Mouse (Mus musculus) kidney, postnatal 10 days (tissue): ENCODE data around the gene F10.

ENCODE experiments used
- DNase-seq: peaks from one replicate; pipeline ENCODE4 v3.0.0; 2021; ENCODE audit warnings: mixed read lengths

F10 gene

DNA sequence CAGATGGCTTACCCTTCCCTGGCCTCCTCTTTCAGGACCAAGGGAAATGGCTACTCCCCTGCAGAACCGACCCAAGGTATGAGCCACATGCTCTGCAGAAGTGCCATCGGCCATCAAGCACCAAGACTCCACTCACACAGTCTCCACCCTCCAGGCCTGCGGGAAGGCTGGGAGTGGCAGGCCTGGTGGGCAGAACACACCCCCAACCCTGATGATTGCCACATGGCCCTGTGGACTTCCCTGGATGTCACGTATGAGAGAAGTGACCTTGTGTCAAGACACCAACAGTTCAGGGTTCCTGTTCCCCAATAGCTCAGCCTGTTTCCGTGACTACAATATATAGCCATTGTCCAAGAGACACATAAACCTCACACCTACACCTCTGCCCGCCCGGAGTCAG is at the start of gene F10:
Gene F10 (plus strand): TSS at position 294 of the 400 bp plus-strand sequence.
- DNase-seq, result no peak

DNA sequence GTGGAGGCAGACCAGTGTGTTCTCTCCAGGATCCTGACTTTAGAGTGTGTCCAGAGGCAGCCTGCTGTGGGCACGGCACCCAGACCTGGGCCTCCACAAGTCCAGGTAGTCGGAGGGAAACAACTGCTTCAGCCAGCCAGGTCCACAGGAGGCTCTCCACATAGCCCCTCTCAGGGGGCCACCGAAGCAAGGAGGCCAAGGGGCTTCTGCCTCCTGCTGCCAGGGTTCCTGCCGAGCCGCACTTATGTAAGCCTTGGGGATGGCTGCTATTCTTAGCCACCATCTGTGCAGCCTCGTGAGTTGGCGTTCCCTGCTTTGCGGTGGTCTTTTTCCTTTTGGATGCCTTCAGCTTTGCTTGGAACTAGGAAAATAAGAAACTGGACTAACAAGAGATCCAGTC is 49.5 kb upstream of the F10 start:
- DNase-seq, result no peak

DNA sequence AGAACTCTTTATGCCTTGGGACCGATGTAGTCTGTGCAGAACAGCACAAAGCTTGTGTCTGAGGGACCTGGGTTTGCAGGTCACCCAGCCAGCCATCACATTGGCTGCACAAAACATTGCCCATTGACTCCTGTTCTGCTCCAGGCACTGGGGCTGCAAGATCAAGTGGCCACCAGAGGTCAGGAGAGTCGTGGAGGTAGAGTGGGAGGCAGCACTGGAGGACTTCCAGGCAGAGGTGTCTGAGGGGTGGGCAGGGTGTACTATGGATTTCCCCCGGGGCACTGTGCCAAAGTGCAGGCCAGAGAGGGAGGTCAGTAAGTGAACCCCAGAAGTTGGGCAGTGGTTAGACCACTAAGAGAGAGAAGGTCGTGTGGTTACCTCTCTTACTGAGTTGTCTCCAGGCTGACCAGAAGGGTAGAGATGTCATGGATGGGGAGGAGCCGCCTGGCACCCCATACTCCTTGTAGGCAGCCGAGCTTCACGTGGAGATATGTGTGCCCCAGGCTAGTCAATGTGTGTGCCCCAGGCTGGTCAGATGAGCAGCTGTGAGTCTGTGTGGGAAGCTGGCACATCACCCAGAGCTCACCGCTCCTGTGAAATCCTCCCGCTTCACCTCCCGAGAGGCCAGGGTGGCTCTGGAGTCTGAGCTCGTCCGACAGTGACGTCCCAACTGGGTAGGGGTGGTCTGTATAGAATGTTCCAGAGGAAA is 48.2 kb upstream of the F10 start:
- no peak for DNase-seq

DNA sequence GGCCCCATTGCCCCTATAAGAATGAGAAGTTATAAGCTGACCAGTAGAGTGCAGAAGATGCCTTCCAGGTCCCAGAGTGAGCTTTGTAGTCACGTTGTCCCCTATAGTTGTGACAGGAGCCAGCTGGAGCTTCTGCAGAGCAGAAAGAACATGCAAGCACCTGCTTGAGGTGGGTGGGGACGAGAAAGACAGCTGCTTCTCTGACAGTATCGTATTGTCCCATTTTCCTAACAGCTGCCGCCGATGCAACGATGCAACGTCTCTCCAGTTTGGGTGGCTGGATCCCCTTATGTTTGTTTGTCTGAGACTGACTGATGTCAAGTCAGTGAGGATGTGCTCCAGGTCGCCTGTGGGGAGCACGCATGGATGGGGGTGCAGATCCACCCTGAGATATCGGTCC is 45.7 kb upstream of the F10 start:
- DNase-seq, result no peak

DNA sequence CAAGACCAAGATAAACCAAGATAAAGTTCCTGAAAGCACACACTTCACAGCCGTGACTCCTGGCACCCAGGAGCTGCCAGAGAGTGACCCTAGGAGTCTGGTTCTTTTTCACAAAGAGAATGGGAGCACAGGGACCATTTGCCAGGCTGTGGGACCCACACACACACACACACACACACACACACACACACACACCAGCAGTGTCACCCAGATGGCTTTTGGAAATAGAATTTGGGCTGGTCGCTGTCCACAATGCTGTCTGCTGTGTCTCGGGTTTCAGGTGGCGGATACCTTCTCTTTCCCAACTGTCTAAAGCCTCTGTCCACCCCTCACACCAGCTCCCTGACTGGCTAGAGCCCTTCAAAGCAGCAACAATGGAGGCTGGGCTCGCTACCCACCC is 42.6 kb upstream of the F10 start:
- no peak for DNase-seq

DNA sequence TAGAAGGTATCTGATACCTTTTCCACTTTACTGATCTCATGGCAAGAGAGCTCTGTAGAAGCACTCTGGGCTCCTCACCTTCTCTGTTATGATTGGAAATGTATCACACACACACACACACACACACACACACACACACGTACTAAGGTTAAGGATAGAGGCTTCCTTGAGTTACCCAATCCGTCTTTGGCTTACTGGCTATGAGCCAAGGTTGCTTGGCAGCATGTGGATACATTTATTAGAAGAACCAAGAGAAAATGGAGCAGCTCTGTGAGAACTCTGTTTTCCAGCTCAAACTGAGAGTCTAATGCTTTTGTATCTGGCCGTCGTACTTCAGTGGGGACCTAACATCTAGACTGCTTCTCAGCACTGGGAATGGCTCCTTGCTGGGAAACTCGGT is 41.6 kb upstream of the F10 start:
- DNase-seq, result no peak

DNA sequence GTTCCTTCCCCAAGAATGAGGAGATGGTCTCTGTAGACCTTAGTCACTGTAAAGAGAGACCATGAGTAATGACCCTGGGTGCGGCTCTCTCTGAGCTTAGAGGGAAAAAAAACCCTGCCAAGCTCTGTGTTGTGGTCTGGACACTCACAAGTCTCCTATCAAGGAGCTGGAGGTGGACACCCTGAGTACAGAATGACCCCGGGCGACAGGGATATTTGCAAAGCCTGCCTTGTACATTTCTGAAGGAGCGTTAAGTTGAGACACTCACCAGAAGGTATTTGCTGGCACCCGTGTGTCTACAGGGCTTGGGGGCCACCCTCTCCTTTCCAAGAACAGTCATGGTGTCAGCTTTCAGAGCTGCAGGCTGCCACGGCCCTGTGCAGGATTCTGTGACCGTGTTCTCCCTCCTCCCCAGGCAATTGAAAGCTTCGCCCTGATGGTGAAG is 40.3 kb upstream of the F10 start:
- DNase-seq, result no peak

DNA sequence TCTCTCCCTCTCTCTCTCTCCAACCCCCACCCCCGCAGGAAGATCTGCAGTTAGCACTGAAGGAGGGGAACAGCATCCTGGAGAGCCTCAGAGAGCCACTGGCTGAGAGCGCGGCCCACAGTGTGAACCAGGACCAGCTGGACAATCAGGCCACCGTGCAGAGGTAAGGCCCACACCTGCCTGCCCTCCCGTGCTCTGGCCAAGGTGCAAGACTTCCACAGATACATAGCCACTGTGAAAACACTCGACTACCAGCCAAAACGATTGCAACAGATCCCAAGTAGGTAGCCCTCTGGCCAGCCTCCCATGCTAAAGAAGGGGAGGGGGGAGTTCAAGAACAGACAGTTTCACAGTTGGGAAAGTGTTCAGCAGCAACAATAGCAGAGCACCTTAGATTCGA is 38.8 kb upstream of the F10 start:
- DNase-seq, result no peak

DNA sequence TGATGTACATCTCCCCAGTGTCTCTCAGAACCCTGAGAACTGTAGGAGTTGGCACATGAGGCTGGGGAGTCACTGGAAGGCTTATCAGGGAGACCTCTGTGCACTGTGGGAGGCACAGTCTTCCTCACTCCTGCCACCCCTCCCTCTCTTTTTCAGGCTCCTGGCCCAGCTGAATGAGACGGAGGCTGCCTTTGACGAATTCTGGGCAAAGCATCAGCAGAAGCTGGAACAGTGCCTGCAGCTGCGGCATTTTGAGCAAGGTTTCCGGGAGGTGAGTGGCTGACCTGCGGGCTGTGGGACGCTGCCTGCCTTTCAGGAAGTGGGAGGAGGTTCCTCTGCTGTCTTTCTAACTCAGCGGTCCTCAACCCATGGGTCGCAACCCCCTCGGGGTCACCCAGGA is 37.3 kb upstream of the F10 start:
- peak; percentile 33 for DNase-seq

DNA sequence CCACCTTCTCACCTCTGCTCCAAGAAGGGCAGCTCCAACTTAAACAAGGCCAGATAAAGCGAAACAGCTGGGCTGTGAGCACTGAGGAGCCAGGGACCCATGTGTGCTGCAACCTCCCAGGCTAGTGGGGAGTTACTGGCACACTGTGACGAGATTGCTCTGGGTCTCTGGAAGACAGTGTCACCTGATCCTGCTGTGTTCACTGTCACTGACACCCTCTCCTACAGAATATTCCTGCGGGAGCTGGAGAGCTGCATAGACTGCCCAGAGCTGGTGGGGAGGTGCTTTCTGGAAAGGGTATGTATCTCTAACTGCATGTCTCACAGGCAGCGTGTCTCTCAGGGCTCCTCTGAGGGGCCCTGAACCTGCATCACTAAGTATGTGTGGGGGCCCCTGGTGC is 29.6 kb upstream of the F10 start:
- DNase-seq, result no peak

DNA sequence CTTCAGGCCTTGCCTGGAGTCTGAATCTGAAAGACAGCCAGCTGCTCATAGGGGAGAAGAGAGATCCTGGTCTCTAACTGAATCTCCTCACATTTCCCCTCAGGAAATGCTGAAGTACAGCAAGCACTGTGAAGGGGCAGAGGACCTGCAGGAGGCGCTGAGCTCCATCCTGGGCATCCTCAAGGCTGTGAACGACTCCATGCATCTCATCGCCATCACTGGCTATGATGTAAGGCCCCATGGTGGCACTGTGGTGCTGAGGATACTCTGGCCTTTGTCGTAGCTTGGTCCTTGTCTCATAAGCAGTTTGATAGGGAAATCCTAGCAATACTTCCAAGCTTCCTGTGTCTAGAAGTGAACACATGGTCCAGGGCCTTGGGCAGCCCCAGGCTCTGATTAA is 26.8 kb upstream of the F10 start:
- no peak for DNase-seq

DNA sequence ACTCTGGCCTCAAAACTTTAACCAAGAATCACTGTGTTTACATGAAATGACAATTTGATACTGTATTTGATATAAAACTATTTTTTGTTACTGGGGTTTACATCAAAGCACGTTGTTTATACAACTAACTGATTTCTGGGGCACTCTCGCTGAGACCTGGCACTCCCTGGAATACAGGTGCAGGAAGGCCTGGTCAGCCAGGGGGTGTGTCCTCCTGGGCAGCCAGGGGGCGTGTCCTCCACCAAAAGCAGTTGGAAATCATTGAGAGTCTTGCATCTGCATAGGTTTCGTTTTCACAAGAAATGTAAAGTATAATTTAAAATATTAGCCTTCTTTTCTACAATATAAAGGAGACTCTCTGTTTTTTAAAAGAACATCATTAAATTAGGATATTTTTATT is 17.5 kb upstream of the F10 start:
- DNase-seq, result no peak

DNA sequence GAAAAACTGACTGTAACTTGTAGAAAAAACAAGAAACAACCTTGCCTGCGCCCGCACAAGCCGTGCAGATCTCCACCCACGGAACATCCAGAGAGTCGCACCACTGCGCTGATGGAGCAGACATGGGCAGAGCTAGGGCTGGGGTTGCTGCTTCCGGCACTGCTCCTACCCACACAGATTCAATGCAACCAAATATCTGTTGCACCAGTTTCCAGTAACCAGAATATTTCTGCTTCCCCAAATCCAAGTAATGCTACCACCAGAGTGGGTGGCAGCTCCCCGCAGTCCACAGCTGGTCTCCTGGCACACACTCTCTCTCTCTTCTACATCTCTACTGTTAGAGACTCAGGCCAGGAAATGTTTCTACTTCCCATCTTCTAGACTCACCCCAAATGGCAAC is 15.3 kb upstream of the F10 start:
- no peak for DNase-seq

DNA sequence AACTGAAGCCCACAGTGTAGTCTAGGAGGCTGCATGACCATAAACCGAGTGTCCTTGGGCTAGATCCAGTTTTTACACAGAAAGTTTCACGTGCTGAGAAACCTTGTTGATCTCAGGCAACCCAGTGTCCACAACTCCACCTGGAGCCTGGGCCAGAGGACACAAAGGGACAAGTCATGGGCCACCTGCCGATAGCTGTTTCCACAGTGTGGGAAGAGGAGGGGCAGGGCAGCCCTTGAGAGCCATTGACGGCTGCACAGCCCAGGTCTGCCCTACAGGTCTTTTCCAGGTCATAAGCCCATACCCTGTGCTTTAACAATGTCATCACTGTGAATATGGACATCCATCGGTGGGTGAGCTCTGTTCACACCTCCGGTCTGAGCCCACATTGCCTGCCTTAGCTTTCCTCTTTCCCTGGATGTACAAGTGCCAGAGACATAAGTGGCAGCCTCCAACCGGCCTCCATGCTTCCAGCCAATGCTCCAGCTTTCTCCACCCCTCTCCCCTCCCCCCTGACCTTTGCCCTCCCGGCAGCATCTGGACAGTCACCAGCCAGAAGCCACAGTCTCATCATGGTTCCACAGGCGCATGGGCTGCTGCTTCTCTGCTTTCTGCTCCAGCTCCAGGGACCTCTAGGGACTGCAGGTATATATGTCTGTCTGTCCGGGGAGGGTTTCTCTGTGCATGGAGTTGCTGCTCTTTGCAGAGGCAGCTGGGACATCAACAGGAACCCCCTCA is 11.5 kb upstream of the F10 start, which contains the start of gene F7:
Gene F7 (plus strand): TSS at position 548 of the 738 bp plus-strand sequence.
- DNase-seq, result peak; percentile 58

DNA sequence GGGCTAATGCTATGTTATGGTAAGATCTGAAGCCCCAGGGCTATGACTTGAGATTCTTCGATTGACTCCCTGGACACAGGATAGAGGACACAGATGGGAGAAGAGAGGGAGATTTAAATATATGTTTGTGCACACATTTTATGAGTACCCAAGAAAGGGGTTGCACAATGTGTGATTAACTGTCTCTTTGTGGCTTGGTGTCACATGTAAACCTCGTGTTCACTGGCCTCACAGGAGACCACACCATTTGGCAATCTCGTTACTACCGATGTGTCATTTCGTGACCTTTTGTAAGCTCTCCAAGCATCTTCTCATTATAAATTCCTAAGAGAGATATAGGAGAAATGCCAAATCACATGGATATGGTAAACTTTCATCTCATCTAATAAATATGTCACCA is 9.5 kb upstream of the F10 start:
- DNase-seq, result no peak

DNA sequence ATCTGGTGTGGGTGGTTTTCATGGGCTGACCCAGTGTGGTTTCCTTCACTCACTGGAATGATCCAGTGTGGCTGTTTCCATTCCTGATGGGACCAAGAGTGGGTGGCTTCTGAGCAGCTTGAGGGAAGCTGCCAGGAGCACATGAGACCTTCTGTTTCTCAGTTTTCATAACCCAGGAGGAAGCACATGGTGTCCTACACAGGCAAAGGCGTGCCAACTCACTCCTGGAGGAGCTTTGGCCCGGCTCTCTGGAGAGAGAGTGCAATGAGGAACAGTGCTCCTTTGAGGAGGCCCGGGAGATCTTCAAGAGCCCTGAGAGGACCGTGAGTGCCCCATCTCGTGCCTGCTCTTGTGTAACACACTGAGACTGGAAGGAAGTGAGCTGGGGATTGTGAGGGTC is 8.6 kb upstream of the F10 start:
- DNase-seq, result no peak

DNA sequence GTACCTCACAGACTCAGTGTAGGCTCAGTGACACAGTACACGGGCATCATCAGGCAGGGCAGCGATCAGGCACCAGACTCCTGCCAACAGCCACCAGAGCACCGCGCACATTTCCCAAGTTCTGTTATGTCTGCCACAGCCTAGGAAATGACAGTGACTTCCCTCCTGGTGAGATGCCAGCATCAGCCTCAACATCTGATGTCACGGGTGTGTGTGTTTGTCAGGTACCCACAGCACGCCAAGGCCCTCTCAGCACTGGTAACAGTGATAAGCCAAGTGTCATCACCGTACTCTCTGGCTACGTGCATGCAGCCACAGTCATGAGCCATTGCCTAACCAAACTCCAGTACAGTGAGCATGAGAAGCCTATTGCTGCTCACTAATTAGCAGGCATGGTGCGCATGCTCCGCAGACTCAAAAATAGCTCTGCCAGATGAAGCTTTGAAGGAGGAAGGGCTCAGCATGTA is 729 bp upstream of the F10 start:
- DNase-seq, result no peak

DNA sequence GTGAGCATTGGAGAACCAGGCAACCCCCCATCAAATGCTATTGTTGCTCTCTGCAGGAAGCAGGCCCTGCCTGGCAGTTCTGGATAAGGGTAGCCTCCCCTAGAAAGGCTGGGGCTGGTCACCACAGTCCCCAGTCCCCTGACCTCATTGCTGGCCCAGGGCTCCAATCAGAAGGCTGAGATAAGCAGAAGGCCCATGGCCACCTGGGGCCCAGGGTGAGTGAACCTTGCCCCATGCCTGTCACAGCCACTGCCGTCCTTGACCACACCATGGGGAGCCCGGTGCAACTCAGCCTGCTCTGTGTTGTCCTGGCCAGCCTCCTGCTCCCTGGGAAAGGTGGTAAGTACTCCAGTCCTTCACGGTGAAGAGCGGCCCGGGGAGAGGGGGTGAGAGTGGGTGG is 461 bp downstream of the F10 start:
- DNase-seq, result peak; percentile 15

DNA sequence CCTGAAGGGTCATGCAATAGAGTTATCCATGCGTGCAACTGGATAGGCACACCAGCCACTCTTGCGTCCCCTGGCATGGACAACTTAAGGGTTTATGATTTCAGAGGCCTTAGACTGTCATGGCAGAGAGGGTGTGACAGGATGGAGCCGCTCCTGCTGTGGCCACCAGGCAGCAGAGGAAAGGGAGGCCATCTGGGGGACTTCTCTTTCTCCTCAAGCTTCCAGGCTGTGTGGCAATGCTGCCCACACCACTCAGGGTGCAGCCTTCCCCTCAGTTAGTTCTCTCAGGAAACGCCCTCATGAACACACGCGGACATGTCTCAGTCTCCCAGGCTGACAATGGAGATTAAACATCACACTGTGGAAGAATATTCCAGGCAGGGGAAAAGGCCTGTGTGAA is 1.9 kb downstream of the F10 start:
- DNase-seq, result no peak

DNA sequence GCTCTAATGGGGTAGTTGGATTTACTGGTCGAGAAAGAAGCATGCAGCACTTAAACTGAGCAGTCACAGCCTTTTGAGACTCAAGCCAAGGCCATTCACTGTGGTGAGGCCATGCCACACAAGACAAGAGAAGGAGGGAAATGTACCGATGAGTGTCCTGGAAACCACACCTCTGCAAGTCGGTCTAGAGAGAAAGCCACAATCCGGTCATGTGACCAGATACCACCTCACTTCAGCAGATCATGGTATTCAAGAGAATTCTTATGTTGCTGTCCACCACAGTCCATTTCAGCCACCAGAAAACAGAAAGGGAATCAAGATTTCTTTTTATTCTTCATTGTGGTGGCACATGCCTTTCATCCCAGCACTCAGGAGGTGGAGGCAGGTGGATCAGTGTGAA is 4.4 kb downstream of the F10 start:
- DNase-seq, result no peak

DNA sequence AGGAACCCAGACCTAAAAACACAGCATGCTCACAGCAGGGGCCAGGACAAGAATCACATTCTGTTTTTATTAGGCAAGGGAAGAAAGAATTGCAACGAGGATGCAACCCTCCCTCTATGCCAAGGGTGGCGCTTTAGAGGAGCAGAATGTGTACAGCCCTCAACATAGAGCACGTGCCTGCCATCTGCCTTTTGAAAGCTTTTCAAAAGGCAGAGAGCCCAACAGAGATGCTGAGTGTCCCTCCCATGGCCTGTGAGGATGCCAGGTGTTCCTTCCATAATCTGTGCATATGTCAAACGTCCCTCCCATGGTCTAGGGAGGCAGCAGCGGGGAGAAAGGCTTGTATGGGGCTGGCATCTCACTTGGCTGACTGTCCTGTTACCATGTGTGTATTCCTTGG is 10.5 kb downstream of the F10 start:
- no peak for DNase-seq

DNA sequence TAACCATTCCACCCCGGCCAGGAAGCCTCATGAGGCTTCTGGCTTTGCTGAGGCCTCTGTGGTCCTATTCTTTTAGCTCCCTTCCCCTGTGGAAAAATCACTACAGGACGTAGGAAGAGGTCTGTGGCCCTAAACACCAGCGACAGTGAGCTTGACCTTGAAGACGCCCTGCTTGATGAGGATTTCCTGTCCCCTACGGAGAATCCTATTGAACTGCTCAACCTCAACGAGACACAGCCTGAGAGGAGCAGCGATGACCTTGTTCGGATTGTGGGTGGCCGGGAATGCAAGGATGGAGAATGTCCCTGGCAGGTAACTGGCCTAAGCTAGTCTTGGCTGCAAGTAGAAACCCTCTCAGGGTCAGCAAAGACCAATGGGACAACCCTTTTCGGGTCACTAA is 13.4 kb downstream of the F10 start:
- no peak for DNase-seq

DNA sequence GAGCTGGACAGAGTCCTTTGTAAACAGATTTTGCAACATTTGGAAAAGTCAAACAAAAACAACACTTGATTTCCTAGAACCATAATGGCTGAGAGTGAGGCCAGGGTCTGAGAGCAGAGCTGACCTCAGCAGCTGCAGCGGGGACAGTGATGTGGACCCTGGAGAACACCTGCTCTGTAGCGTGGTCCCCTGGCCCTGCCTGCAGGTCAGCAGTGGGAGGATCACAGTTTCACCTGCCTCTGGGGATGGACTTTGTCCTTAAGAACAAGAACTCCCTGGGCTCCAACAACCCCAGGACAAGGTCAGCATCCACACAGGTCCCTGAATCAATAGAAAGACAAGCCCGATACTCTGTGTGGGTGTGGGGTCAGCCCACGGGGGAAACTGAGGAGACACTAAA is 20.2 kb downstream of the F10 start:
- DNase-seq, result peak; percentile 14

DNA sequence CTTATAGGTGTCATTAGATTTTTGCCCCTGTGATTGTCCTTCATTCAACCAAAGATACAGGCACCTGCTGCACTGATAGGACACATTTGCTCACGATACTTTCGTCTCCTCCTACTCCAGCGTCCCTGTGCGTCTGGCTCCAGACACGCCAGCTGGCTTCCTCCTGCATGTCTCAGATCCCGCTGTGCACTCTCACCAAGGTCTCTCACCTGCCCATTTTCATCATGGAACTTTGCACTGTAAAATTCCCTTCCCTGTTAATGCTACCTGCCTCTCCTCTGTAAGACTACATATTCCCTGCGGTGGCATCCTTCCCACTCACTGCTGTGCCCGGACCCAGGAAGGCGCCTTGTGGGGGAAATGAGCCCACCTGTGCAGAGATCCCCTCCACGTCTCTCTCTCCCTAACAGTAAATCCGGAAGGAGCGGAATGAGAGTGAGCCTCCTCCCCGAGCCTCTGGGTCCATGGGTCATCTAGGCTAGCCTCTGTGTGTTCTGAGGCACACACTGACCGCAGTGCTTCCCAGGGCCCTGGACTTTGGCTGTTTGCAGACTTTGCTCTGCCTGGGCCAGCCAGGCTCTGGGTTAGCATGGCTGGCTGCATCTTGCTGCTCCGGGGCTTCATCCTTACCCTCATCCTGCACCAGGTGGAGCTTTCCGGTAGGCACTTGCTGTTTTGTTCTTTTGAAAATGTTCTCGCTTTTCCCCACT is 23.5 kb downstream of the F10 start, which contains the start of gene Proz:
Gene Proz (plus strand): TSS at position 474 of the 710 bp plus-strand sequence.
- peak; percentile 70 for DNase-seq
